Mouse (Mus musculus): ENCODE measurements around the gene Wdr90. TPM values are rescaled to one million over a fixed set of nuclear protein-coding genes. Genes with fewer than 3 reads are reported as not detected.

Wdr90 gene
- total RNA-seq, 1 experiment from 2014 or later: 8.4 TPM

Other genes starting within 250 kb of the Wdr90 start
- gene Gng13, start 144.3 kb downstream of the Wdr90 start, total RNA-seq (2017): not detected in 2 replicates
- gene Chtf18, start 134.1 kb downstream of the Wdr90 start, total RNA-seq (2017): 1.5 and 2.3 TPM in 2 replicates
- 1.7 and 2.2 TPM in 2 replicates for gene Rpusd1, start 133.8 kb downstream of the Wdr90 start, total RNA-seq (2017)
- gene Mslnl, start 125.5 kb downstream of the Wdr90 start, total RNA-seq (2017): not detected in 2 replicates
- 1.6 TPM in 1 of 2 replicates, not detected in the other for gene Msln, start 107.1 kb downstream of the Wdr90 start, total RNA-seq (2017)
- gene Narfl, start 87.7 kb downstream of the Wdr90 start, total RNA-seq (2017): 36.2 and 41.3 TPM in 2 replicates
- gene Haghl, start 75.8 kb downstream of the Wdr90 start, total RNA-seq (2017): 21.5 and 24.7 TPM in 2 replicates
- gene Ccdc78, start 74.9 kb downstream of the Wdr90 start, total RNA-seq (2017): 0.25 TPM in 1 of 2 replicates, not detected in the other
- 23.6 and 33.3 TPM in 2 replicates for gene Fam173a, start 68.6 kb downstream of the Wdr90 start, total RNA-seq (2017)
- gene AC134908.4, start 65.8 kb downstream of the Wdr90 start, total RNA-seq (2017): not detected in 2 replicates
- gene Metrn, start 64.4 kb downstream of the Wdr90 start, total RNA-seq (2017): 3.5 and 4.4 TPM in 2 replicates
- not detected in 2 replicates for gene Fbxl16, start 52.4 kb downstream of the Wdr90 start, total RNA-seq (2017)
- 12.9 and 13.4 TPM in 2 replicates for gene Wdr24, start 37.9 kb downstream of the Wdr90 start, total RNA-seq (2017)
- gene Jmjd8, start 32.6 kb downstream of the Wdr90 start, total RNA-seq (2017): 10.9 and 11.0 TPM in 2 replicates
- gene Stub1, start 28.1 kb downstream of the Wdr90 start, total RNA-seq (2017): 74.8 and 79.7 TPM in 2 replicates
- 1.5 TPM in 1 of 2 replicates, not detected in the other for gene Rhbdl1, start 24.2 kb downstream of the Wdr90 start, total RNA-seq (2017)
- gene Gm20683, start 19.7 kb downstream of the Wdr90 start, total RNA-seq (2017): 3.4 and 5.6 TPM in 2 replicates
- 34.6 and 37.0 TPM in 2 replicates for gene Rhot2, start 16.6 kb downstream of the Wdr90 start, total RNA-seq (2017)
- gene Mcrip2, start 7.3 kb upstream of the Wdr90 start, total RNA-seq (2017): 1.2 TPM in 1 of 2 replicates, not detected in the other
- 5.8 and 7.1 TPM in 2 replicates for gene Mettl26, start 13.6 kb upstream of the Wdr90 start, total RNA-seq (2017)
- 2.0 and 3.0 TPM in 2 replicates for gene Wfikkn1, start 19.4 kb upstream of the Wdr90 start, total RNA-seq (2017)
- 6.5 and 7.8 TPM in 2 replicates for gene Rab40c, start 58.2 kb upstream of the Wdr90 start, total RNA-seq (2017)
- gene Pigq, start 83.4 kb upstream of the Wdr90 start, total RNA-seq (2017): 23.3 and 28.6 TPM in 2 replicates
- gene Nhlrc4, start 83.5 kb upstream of the Wdr90 start, total RNA-seq (2017): not detected in 2 replicates
- not detected in 2 replicates for gene A930017K11Rik, start 91.1 kb upstream of the Wdr90 start, total RNA-seq (2017)
- 9.2 and 10.2 TPM in 2 replicates for gene Capn15, start 124.3 kb upstream of the Wdr90 start, total RNA-seq (2017)
- 2.8 and 3.7 TPM in 2 replicates for gene Rab11fip3, start 208.1 kb upstream of the Wdr90 start, total RNA-seq (2017)
- gene Decr2, start 228.8 kb upstream of the Wdr90 start, total RNA-seq (2017): 5.0 and 5.5 TPM in 2 replicates
- 2.7 TPM in 1 of 2 replicates, not detected in the other for gene Nme4, start 234.1 kb upstream of the Wdr90 start, total RNA-seq (2017)

Measured in neutrophil, adult 5-6 weeks (primary cell).